Mouse (Mus musculus) cerebellum, postnatal 4 days (tissue): ENCODE data around the gene Gm2163.
"Not testable (repeated sequence)": the region's sequence is repeated elsewhere in the genome, so short reads cannot be mapped to it uniquely, and the experiment has no call there.

Experiments used
- DNase-seq, 2 experiments: peaks; one replicate each; pipeline ENCODE4 v3.0.0; 2022; ENCODE audit warnings: low spot score in 2 of 2, mixed read lengths in 1 of 2

Gm2163 gene

DNA sequence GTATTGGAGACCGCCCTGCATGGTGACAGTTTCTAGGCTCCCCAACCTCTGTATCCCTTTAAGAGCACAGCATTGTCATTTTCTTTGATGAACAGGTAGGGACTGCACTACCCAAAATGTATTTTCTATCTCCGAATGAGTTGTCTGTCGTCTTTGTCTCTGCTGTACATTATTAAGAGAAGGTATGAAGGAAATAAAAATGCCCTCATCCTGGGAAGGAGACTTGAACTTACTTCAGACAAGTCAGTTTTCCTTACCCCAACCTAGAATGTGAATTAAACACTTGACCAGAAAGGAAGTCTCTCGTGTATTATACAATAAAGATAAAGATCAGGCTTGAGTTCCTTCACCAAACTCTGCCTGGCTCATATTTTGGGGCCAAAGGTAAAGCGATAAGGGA lies at the start of gene Gm2163:
Gene Gm2163, plus strand, starts transcription at position 301 of the 400 bp plus-strand sequence.
- DNase-seq, result not testable (repeated sequence)

DNA sequence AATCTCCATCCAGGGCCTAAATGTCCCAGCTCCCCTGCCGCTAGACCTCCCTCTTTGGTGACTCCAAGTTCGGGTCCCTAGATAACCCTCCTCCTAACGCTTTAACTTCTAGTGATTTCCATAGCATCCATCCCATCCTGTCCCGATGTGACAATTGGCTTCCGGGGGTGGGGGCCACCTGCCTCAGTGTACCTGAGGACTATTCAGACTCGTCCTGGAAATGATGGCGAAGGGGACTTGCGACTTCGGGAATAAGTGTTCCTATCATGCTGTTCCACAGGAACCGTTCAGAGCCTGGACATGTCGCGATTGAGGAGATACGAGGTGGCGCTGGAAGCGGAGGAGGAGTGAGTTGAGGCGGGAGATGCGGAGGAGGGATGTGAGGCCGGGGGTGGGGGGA lies 27.5 kb upstream of the Gm2163 start, which contains the start of gene Gm21586:
Gene Gm21586, plus strand, starts transcription at position 301 of the 400 bp plus-strand sequence.
- DNase-seq, result not testable (repeated sequence)

DNA sequence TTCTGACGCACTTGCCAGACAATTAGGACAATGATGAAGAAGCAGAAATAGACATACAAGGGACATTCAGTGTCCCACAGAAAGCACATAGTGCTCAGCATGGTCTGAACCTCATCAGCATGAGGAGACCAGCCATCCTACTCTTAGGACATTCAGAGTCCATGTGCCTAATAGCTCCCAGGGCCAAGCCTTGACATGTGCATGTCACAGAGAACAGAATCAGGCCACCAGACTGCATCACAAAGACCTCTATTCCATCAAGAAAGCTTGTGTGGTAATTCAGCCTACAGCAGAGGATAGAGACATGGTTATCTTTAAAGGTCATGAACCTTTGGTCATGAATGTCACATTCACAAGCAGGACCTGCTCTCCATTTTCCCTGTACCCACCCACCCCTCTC lies 61.5 kb downstream of the Gm2163 start, which contains the start of gene Fam205a2:
Gene Fam205a2, minus strand, starts transcription at position 101 of the 400 bp plus-strand sequence.
- not testable (repeated sequence) for DNase-seq

DNA sequence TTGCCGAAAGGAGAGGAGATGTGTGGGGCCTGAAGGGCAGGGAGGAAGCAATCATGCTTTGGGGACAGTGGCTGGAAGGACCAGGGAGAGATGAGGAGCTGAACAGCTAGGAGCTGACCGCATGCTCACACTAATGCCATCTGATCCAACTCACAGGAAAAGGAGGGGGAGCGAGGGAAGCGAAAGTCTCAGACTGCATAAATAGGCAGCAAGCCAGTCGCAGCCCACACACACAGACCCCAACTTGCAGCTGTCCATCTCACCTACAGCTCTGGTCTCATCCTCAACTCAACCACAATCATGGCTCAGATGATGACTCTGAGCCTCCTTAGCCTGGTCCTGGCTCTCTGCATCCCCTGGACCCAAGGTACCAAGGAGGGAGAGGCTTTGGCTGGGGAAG lies 145.3 kb downstream of the Gm2163 start, which contains the start of gene Gm10591:
Gene Gm10591, plus strand, starts transcription at position 301 of the 400 bp plus-strand sequence.
- not testable (repeated sequence) for DNase-seq

DNA sequence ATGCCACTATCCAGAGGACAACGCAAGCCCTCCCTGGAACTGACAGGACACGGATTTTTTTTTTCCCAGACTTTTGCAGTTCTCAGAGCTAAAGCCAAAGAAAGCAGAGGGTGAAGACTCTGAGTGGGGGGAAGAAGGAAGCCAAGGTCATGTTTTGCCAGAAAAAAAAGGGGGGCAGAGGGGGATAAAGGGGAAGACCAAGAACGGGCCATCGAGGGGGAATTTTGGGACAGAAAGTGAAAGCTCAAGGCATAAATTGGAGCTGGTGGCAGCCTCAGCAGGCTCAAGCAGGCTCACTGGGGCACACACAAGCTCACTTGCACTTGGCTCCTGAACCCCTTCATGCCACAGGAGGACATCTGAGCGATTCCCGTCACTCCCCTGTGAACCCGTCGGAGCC lies 162.9 kb downstream of the Gm2163 start, which contains the start of gene Gm2564:
Gene Gm2564, plus strand, starts transcription at position 301 of the 400 bp plus-strand sequence.
- not testable (repeated sequence) for DNase-seq
